Mouse (Mus musculus) cerebellum, postnatal 10 days (tissue): ENCODE measurements around the gene Ide.

Source experiments
- DNase-seq, 2 experiments: peaks; one replicate each; pipeline ENCODE4 v3.0.0; 2021; ENCODE audit warnings: mixed read lengths in 2 of 2

Gene Ide

DNA sequence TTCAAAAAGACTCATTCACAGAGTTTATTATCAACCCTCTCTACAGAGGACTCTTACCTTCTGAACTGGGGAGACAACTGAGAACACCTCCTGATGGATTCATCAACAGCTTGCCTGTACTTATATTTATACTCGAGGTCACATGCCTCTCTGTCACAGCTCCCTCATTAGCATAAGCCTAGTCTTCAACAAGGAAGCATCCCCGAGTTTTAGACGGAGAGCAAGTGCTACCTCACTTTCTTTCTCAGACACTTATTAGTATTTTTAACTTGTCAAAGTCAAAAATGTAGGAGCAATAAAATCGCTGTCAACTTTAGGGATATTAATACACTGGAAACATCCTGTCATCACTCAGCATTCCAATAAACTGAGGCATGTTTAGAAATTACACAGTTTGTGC lies at the start of gene Ide:
Gene Ide, minus strand, starts transcription at position 101 of the 400 bp plus-strand sequence.
- DNase-seq = no peak

- no peak for DNase-seq
Measured at GRCm38 (mm10) chr19:37386126-37386525, 48.5 kb upstream of the Ide start.

DNA sequence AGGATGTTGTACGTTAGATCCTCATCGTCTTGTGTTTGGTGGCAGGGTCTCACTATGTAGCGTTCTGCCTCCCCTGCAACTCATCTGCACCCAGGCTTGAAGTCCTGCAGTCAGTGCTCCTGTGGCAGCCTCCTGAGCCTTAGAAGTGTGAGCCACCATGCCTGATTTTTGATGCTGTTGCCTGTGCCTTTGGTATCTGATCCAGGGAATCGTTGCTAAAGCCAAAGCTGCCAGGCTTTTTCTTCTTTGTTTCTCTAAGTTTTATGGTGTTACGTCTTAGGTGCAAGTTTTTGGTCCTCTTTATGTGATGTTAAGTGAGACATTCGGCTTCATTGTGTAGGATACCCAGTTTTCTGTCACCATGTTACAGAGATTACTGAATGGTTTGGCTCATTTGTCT lies 41.2 kb upstream of the Ide start:
- DNase-seq = no peak

GRCm38 (mm10) chr19:37377404-37377990 lies 39.8 kb upstream of the Ide start:
- DNase-seq = no peak

GRCm38 (mm10) chr19:37376841-37377240 lies 39.2 kb upstream of the Ide start:
- DNase-seq = no peak

- peak; percentile 98 to 99 for DNase-seq
Measured at GRCm38 (mm10) chr19:37375755-37376615, 38.3 kb upstream of the Ide start, which contains the start of gene Kif11. TSS of gene Kif11 (plus strand) at chr19:37376403.

GRCm38 (mm10) chr19:37374941-37375754 lies 37.5 kb upstream of the Ide start:
- DNase-seq = no peak

GRCm38 (mm10) chr19:37370356-37370755 lies 32.7 kb upstream of the Ide start:
- DNase-seq = no peak

- no peak for DNase-seq
Measured at GRCm38 (mm10) chr19:37369921-37370320, 32.3 kb upstream of the Ide start.

GRCm38 (mm10) chr19:37368990-37369389 lies 31.3 kb upstream of the Ide start:
- no peak for DNase-seq

DNA sequence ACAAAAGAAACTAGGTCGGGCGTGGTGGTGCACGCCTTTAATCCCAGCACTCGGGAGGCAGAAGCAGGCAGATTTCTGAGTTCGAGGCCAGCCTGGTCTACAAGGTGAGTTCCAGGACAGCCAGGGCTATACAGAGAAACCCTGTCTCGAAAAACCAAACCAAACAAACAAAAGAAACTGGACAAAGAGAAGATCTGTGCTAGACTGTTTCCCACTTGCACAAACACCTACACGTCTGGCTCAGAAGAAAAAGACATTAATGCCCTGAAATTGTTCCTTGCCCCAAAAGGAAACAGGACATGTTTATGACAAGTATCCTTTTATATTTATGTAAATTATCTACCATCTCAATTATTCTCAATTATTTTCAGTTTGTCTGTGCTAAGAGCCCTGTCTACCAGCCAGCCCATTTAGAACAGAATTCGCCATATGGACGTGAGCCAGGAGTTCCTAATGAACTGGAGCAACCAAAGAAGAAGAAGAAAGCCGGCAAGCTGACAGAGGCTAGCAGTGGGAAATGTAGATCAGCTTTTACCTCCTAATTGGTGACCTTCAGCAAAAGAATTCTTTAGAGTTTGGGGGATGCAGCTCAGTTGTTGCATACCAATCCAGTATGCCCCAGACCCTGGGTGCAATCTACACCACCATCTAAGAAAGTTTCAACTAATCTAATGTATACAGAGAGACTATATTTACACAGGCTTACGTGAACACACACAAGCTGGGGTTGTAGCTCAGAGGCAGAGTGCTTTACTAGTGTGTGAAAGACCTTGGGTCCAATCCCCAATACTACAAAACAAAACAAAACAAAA lies 25.7 kb upstream of the Ide start:
- peak; percentile 39 to 41 for DNase-seq

DNA sequence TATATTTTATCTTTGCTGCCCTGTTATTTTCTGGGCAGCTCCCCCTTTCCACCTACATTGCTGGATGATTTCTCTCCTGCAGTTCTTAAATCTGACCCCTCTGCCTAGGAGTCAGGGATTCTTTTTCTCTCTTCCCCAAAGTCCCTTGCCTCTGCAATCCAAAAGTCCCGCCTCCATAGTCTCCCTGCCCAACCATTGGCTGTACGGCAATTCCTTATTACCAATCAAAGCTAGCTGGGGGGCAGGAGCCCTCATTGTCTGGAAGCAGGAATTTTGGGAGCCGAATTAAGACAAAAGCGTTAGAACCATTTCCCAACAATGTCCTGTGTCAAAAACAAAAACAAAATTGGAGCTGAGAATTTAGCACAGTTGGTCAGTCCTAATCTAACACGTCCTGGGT lies 24.9 kb upstream of the Ide start:
- DNase-seq = peak; percentile 18 to 50

- no peak for DNase-seq
Measured at GRCm38 (mm10) chr19:37360044-37360443, 22.4 kb upstream of the Ide start.

- DNase-seq = no peak
Measured at GRCm38 (mm10) chr19:37353331-37353730, 15.7 kb upstream of the Ide start.

DNA sequence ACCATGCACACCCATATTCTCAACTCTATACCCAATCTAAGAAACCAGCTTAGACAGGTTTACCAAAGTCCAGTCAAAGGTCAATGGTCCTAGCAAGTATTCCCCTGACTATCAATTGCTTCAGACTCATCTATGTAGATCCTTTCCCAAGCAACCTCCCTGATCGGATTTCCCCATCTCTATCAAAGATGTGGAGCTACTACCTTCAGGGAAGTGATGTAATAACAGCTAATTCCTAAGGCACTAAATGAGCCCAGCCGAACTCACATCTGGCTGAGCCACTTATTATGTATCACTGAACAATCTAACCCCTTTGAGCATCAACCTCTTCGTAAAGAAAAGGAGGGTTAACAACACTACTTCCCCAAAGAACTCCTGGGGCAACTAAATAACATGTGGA lies 15.1 kb upstream of the Ide start:
- DNase-seq = no peak

- no peak for DNase-seq
Measured at GRCm38 (mm10) chr19:37348952-37349351, 11.3 kb upstream of the Ide start.

DNA sequence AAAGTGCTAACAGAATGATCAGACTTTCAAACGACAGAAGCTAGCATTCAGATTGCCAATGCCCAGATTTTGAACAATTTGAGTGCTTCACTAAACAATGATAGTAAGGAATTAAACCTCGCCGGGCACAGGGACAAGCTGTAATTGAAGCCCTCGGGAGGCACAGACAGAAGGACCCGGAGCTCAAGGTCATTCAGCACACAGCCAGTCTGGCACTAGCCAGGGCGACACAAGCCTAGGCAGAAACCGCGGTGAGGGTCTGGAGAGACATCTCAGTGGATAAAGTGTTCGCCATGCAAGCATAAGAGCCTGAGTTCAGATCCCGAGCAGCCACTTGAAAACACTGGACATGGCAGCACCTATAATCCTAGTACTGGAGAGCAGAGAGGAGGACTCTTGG lies 10.7 kb upstream of the Ide start:
- peak; percentile 32 to 38 for DNase-seq

- no peak for DNase-seq
Measured at GRCm38 (mm10) chr19:37346258-37346657, 8.6 kb upstream of the Ide start.

GRCm38 (mm10) chr19:37343899-37344298 lies 6.2 kb upstream of the Ide start:
- no peak for DNase-seq

GRCm38 (mm10) chr19:37340931-37341330 lies 3.3 kb upstream of the Ide start:
- no peak for DNase-seq

GRCm38 (mm10) chr19:37340495-37340894 lies 2.8 kb upstream of the Ide start:
- DNase-seq = no peak

GRCm38 (mm10) chr19:37335392-37335791 lies 2.3 kb downstream of the Ide start:
- DNase-seq = no peak

- DNase-seq = no peak
Measured at GRCm38 (mm10) chr19:37333357-37333756, 4.3 kb downstream of the Ide start.
